Mouse (Mus musculus): ENCODE data around the gene Fgf2.

GRCm38 (mm10) chr3:37341110-37341509 lies 7.0 kb upstream of the Fgf2 start:
- no peak for TF ChIP-seq CTCF (IDR thresholded peaks at IDR 0.05; ENCODE audit: insufficient read depth, low read depth, low read length)
- no peak for TF ChIP-seq POLR2A (IDR thresholded peaks at IDR 0.05; ENCODE audit: insufficient read depth, low read depth, low read length)
